ENCODE assay signal across 11 mouse cellular contexts in genomic region chr17:68607691-68608090, GRCm38 (mm10).
DNase-seq lines count a peak whose midpoint lies in the region; ATAC-seq and TF ChIP-seq lines count a peak whose summit lies in the region.
"Had no signal": no experiment of that assay in that cellular context is flagged by ENCODE, and none has a peak within 500 bp of the region (broad histone marks: within the 10 kb centered on the region; RNA-seq: fewer than 3 reads in every experiment).

No protein-coding gene starts in this region.

- no peak overlapping the region for H3K9ac ChIP-seq in heart, embryonic 11.5 days (ENCODE audit: low read depth, low read length)
- H3K9ac ChIP-seq in midbrain, postnatal 0 days (replicated peaks; ENCODE audit: low read length, poor library complexity, severe bottlenecking): no peak overlapping the region
- H3K9ac ChIP-seq in midbrain, embryonic 13.5 days (replicated peaks): no peak overlapping the region
- no peak overlapping the region for H3K9ac ChIP-seq in embryonic facial prominence, embryonic 11.5 days (replicated peaks; ENCODE audit: low read length)
- H3K9ac ChIP-seq: embryonic facial prominence, embryonic 13.5 days; liver, embryonic 15.5 days; neural tube, embryonic 12.5 days had no signal

- no peak overlapping the region for H3K4me2 ChIP-seq in heart, embryonic 11.5 days
- H3K4me2 ChIP-seq in midbrain, postnatal 0 days (ENCODE audit: low read depth, low read length, poor library complexity, severe bottlenecking): no peak overlapping the region
- no peak overlapping the region for H3K4me2 ChIP-seq in midbrain, embryonic 13.5 days (replicated peaks)
- no peak overlapping the region for H3K4me2 ChIP-seq in embryonic facial prominence, embryonic 11.5 days (ENCODE audit: low read depth, low read length)
- H3K4me2 ChIP-seq: embryonic facial prominence, embryonic 13.5 days; liver, embryonic 15.5 days; neural tube, embryonic 12.5 days had no signal

- no peaks in the 10 kb centered on the region for H3K36me3 ChIP-seq in heart, embryonic 11.5 days (ENCODE audit: control insufficient read depth, insufficient read depth, low read length)
- no peaks in the 10 kb centered on the region for H3K36me3 ChIP-seq in midbrain, postnatal 0 days (ENCODE audit: insufficient read depth, low read length)
- no peaks in the 10 kb centered on the region for H3K36me3 ChIP-seq in midbrain, embryonic 13.5 days
- H3K36me3 ChIP-seq in embryonic facial prominence, embryonic 11.5 days (replicated peaks; ENCODE audit: control insufficient read depth, insufficient read depth, low read depth, low read length): no peaks in the 10 kb centered on the region
- no peaks in the 10 kb centered on the region for H3K36me3 ChIP-seq in heart, embryonic 10.5 days
- H3K36me3 ChIP-seq: embryonic facial prominence, embryonic 13.5 days; liver, embryonic 15.5 days; neural tube, embryonic 12.5 days had no signal

- TF ChIP-seq CTCF in midbrain, postnatal 0 days (IDR thresholded peaks at IDR 0.05): no peak

- no peak for ATAC-seq in heart, embryonic 11.5 days (replicated peaks; ENCODE audit: insufficient number of reproducible peaks, low FRiP score, low TSS enrichment)
- no peak for ATAC-seq in midbrain, postnatal 0 days (ENCODE audit: low FRiP score)
- ATAC-seq in midbrain, embryonic 13.5 days: no peak
- no peak for ATAC-seq in embryonic facial prominence, embryonic 11.5 days (replicated peaks; ENCODE audit: insufficient number of reproducible peaks, low FRiP score, low TSS enrichment, low read depth)

- WGBS in heart, embryonic 11.5 days (ENCODE audit: insufficient replicate concordance): 49% methylated on average over 6 of the region's 6 CpGs
- 61% methylated on average over 6 of the region's 6 CpGs for WGBS in midbrain, postnatal 0 days
- 66% methylated on average over 6 of the region's 6 CpGs for WGBS in midbrain, embryonic 13.5 days
- WGBS in embryonic facial prominence, embryonic 11.5 days: 51% methylated on average over 6 of the region's 6 CpGs
- 48% methylated on average over 6 of the region's 6 CpGs for WGBS in heart, embryonic 10.5 days

- H3K9me3 ChIP-seq in heart, embryonic 11.5 days (replicated peaks; ENCODE audit: control insufficient read depth, low read length): no peaks in the 10 kb centered on the region
- H3K9me3 ChIP-seq in midbrain, postnatal 0 days (ENCODE audit: low read length): no peaks in the 10 kb centered on the region
- no peaks in the 10 kb centered on the region for H3K9me3 ChIP-seq in midbrain, embryonic 13.5 days
- H3K9me3 ChIP-seq in embryonic facial prominence, embryonic 11.5 days (replicated peaks; ENCODE audit: control insufficient read depth, low read length): no peaks in the 10 kb centered on the region
- H3K9me3 ChIP-seq in heart, embryonic 10.5 days: no peaks in the 10 kb centered on the region
- H3K9me3 ChIP-seq: embryonic facial prominence, embryonic 13.5 days; liver, embryonic 15.5 days; neural tube, embryonic 12.5 days had no signal

- H3K27ac ChIP-seq in heart, embryonic 11.5 days (ENCODE audit: low read depth, low read length): no peak overlapping the region
- H3K27ac ChIP-seq in midbrain, postnatal 0 days (ENCODE audit: low read depth, low read length): no peak overlapping the region
- no peak overlapping the region for H3K27ac ChIP-seq in midbrain, embryonic 13.5 days
- H3K27ac ChIP-seq in embryonic facial prominence, embryonic 11.5 days (replicated peaks; ENCODE audit: low read depth, low read length): no peak overlapping the region
- no peak overlapping the region for H3K27ac ChIP-seq in heart, embryonic 10.5 days
- H3K27ac ChIP-seq: embryonic facial prominence, embryonic 13.5 days; liver, embryonic 15.5 days; neural tube, embryonic 12.5 days had no signal

- H3K4me1 ChIP-seq in heart, embryonic 11.5 days (ENCODE audit: control insufficient read depth, insufficient read depth, low read length): no peaks in the 10 kb centered on the region
- no peaks in the 10 kb centered on the region for H3K4me1 ChIP-seq in midbrain, postnatal 0 days (ENCODE audit: insufficient read depth, low read length)
- H3K4me1 ChIP-seq in midbrain, embryonic 13.5 days (replicated peaks): no peaks in the 10 kb centered on the region
- H3K4me1 ChIP-seq in embryonic facial prominence, embryonic 11.5 days (ENCODE audit: control insufficient read depth, insufficient read depth, low read length): no peaks in the 10 kb centered on the region
- no peaks in the 10 kb centered on the region for H3K4me1 ChIP-seq in heart, embryonic 10.5 days
- H3K4me1 ChIP-seq: embryonic facial prominence, embryonic 13.5 days; liver, embryonic 15.5 days; neural tube, embryonic 12.5 days had no signal

- no peaks in the 10 kb centered on the region for H3K27me3 ChIP-seq in heart, embryonic 11.5 days (ENCODE audit: control insufficient read depth, insufficient read depth, low read length)
- no peaks in the 10 kb centered on the region for H3K27me3 ChIP-seq in midbrain, postnatal 0 days (ENCODE audit: insufficient read depth, low read length)
- H3K27me3 ChIP-seq in midbrain, embryonic 13.5 days: no peaks in the 10 kb centered on the region
- H3K27me3 ChIP-seq in embryonic facial prominence, embryonic 11.5 days (ENCODE audit: control insufficient read depth, insufficient read depth, low read length): no peaks in the 10 kb centered on the region
- no peaks in the 10 kb centered on the region for H3K27me3 ChIP-seq in heart, embryonic 10.5 days (ENCODE audit: insufficient read depth, poor library complexity, severe bottlenecking)
- H3K27me3 ChIP-seq: embryonic facial prominence, embryonic 13.5 days; liver, embryonic 15.5 days; neural tube, embryonic 12.5 days had no signal

- no peak overlapping the region for H3K4me3 ChIP-seq in heart, embryonic 11.5 days (ENCODE audit: low read depth, low read length)
- H3K4me3 ChIP-seq in midbrain, postnatal 0 days (ENCODE audit: low read depth, low read length): no peak overlapping the region
- no peak overlapping the region for H3K4me3 ChIP-seq in midbrain, embryonic 13.5 days (replicated peaks)
- no peak overlapping the region for H3K4me3 ChIP-seq in embryonic facial prominence, embryonic 11.5 days (ENCODE audit: low read depth, low read length)
- H3K4me3 ChIP-seq in heart, embryonic 10.5 days: no peak overlapping the region
- H3K4me3 ChIP-seq: embryonic facial prominence, embryonic 13.5 days; liver, embryonic 15.5 days; neural tube, embryonic 12.5 days had no signal

- DNase-seq in heart, postnatal 4 days: peak; percentile 54
- peak; percentile 9 for DNase-seq in midbrain, postnatal 0 days (ENCODE audit: low spot score)
- DNase-seq in embryonic facial prominence, embryonic 11.5 days (ENCODE audit: low spot score): peak; percentile 87
- peak; percentile 10 for DNase-seq in yolk sac, embryonic 10.5 days (ENCODE audit: low spot score)
- DNase-seq in heart, embryonic 10.5 days (ENCODE audit: low spot score): no peak
- no peak for DNase-seq in B cell, adult 2 months

Comparison
In these comparisons a context has a peak if more than half of its experiments do, and no peak if none do; other contexts are left out.
1. DNase-seq: peak in heart, postnatal 4 days (single experiment), midbrain, postnatal 0 days (single experiment), embryonic facial prominence, embryonic 11.5 days (single experiment) and yolk sac, embryonic 10.5 days (single experiment); none in heart, embryonic 10.5 days (single experiment) and B cell, adult 2 months (0 of 2).